Mouse (Mus musculus) cerebellum, adult 2 months (tissue): Measurements from ENCODE around the gene Abat. TPM values are rescaled to one million over a fixed set of nuclear protein-coding genes. Genes with fewer than 3 reads are reported as not detected.
"Not testable (repeated sequence)": the region's sequence is repeated elsewhere in the genome, so short reads cannot be mapped to it uniquely, and the experiment has no call there.

Experiments
- DNase-seq, 2 experiments: peaks; one replicate each; pipeline ENCODE4 v3.0.0; 2021
- H3K27ac ChIP-seq: fragments of 200-500 bp; 2 replicates; pipeline ENCODE4 v1.5.1; 2012; ENCODE audit warnings: low read length, control low read depth, inconsistent platforms; ENCODE audit not compliant: insufficient read depth
- H3K27me3 ChIP-seq: fragments of 200-500 bp; 2 replicates; pipeline ENCODE4 v1.6.1; 2012; ENCODE audit warnings: inconsistent platforms, mild to moderate bottlenecking, low read length, moderate library complexity; ENCODE audit not compliant: control insufficient read depth, insufficient read depth
- H3K4me1 ChIP-seq: fragments of 200-500 bp; 2 replicates; pipeline ENCODE4 v1.6.1; 2011; ENCODE audit warnings: low read length; ENCODE audit not compliant: control insufficient read depth, insufficient read depth
- H3K4me3 ChIP-seq: fragments of 200-500 bp; replicated peaks from 2 replicates; pipeline ENCODE3; 2011; ENCODE audit warnings: mild to moderate bottlenecking, low read depth, low read length, control low read depth; ENCODE audit not compliant: insufficient read depth
- CTCF ChIP-seq: fragments of 200-500 bp; IDR thresholded peaks from 2 replicates; pipeline ENCODE4 v1.5.1; 2011; ENCODE audit warnings: low read depth, mild to moderate bottlenecking, control low read depth, low read length, moderate library complexity, borderline replicate concordance; ENCODE audit not compliant: insufficient read depth
- POLR2A ChIP-seq: fragments of 200-500 bp; IDR thresholded peaks from 2 replicates; pipeline ENCODE4 v1.6.1; 2011; ENCODE audit warnings: low read length, control low read depth, borderline replicate concordance; ENCODE audit not compliant: insufficient read depth
- WGBS: fragments of 180-500 bp; shearing (Covaris S2); methylation state at CpG from one replicate; pipeline ENCODE4 v1.1.7; 2018; 5-methylcytosine and 5-hydroxymethylcytosine counted together
- polyA plus RNA-seq: library from polyadenylated mRNA; depleted of rRNA; stranded (reverse); fragments of >200 nt; gene quantifications from 2 replicates; pipeline ENCODE4 v1.2.3, GENCODE M21; 2012

Gene Abat
- polyA plus RNA-seq, 1 experiment = 248 TPM

- no peak overlapping the region for H3K4me3 ChIP-seq
- H3K27me3 ChIP-seq = no peaks in the 10 kb centered on the region
- TF ChIP-seq CTCF (no peak), POLR2A (no peak)
- 0 out of 2 replicates have a peak, but pooled peaks cover under 1% of the 10 kb centered on the region for H3K4me1 ChIP-seq
- WGBS = 72% methylated on average over 6 of the region's 6 CpGs
- no peak overlapping the region for H3K27ac ChIP-seq
- DNase-seq = no peak
These were observed 22.2 kb downstream of the Abat start for GRCm38 (mm10) chr16:8535411-8535810.

DNA sequence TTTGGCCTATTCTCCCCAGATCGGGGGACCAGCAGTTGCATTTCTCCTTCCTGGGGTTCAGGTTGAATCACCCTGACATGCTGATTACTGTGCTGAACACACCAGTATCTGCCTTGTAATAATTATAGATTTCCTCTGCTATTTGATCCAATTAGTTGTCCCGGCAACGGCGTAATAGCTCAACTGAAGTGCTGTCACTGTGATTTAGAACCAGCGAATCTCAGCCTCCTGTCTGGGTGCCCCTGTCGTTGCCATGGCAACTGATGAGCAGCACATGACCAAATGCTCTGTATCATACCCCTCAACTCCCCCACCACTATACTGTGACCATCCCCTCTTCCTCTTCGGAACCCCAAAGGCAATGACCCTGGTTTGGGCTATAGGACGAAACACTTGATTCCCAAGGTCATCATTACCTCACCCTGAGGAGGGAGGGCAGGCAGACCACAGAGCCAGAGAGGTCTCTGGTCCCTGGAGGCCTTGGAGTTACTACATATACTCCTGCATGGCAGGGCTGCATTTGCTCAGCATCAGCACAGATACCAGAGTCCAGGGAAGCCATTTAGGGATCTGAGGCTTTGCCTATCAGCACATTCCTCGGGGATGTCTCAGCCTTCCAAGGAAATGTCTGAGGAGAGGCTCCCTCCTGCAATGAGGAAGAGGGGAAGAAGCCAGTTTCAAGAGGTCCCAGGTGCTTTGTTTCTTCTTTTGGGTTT lies 26.1 kb downstream of the Abat start:
- DNase-seq = no peak
- Histone ChIP-seq H3K4me3 (no peak overlapping the region), H3K27ac (no peak overlapping the region), H3K27me3 (no peaks in the 10 kb centered on the region), H3K4me1 (peaks cover 10% of the 10 kb centered on the region)
- no peak for TF ChIP-seq CTCF
- TF ChIP-seq POLR2A = no peak
- WGBS = 81% methylated on average over 9 of the region's 9 CpGs

DNA sequence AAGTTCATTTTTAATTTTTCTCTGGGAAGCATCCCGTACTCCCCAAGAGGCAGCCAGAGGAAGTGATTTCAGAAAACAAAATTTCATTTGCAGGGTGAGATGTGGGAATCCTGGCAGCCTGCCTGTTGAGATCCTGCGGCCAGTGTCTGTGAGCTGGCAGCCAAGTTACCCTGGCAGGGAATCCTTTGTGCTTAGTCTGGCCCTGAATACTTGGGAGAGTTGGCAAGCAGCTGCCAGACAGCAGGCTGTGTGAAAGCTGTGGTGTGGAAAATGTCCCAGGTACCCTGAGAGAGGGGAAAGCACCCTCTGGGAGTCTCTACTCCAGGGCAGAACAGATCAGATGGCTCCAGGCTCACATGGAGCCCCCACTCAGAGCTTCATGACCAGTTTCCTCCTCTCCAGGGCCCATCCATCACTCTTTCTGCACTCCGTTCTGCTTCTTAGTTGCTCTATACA lies 27.7 kb downstream of the Abat start:
- no peak overlapping the region for H3K27ac ChIP-seq
- peaks cover 10% of the 10 kb centered on the region for H3K4me1 ChIP-seq
- no peak for TF ChIP-seq CTCF
- no peak for TF ChIP-seq POLR2A
- 0% methylated on average over 3 of the region's 3 CpGs for WGBS
- DNase-seq = peak; percentile 85 to 89
- H3K27me3 ChIP-seq = no peaks in the 10 kb centered on the region
- no peak overlapping the region for H3K4me3 ChIP-seq

GRCm38 (mm10) chr16:8547836-8548235 lies 34.6 kb downstream of the Abat start:
- DNase-seq = no peak
- Histone ChIP-seq H3K27ac (no peak overlapping the region), H3K27me3 (no peaks in the 10 kb centered on the region), H3K4me1 (no peaks in the 10 kb centered on the region), H3K4me3 (no peak overlapping the region)
- 97% methylated on average over 2 of the region's 2 CpGs for WGBS
- no peak for TF ChIP-seq CTCF

DNA sequence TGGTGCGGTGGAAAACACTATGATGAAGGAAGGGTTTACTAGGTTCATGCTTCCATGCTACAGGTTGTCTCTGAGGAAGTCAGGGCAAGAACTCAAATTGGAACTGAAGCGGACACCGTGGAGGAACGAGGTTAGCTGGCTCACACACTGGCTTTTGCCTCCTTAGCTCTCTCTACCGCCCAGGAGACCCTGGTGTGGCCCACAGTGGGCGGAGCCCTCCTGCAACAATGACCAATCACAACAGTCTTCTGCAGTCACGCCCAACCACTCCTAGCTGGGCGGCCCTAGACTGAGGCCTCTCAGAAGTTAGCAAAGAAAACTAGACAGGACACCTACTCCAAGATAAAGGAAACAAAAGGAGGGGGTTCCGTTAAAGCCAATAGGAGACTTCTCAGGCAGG lies 36.3 kb downstream of the Abat start:
- TF ChIP-seq CTCF = no peak
- no peak for TF ChIP-seq POLR2A
- no peaks in the 10 kb centered on the region for H3K27me3 ChIP-seq
- DNase-seq = no peak
- no peak overlapping the region for H3K27ac ChIP-seq
- WGBS = 72% methylated on average over 9 of the region's 9 CpGs
- H3K4me1 ChIP-seq = no peaks in the 10 kb centered on the region
- no peak overlapping the region for H3K4me3 ChIP-seq

- 82% methylated on average over 3 of the region's 3 CpGs for WGBS
- no peak for DNase-seq
- Histone ChIP-seq H3K4me3 (no peak overlapping the region), H3K4me1 (no peaks in the 10 kb centered on the region), H3K27ac (no peak overlapping the region), H3K27me3 (no peaks in the 10 kb centered on the region)
- TF ChIP-seq POLR2A (no peak), CTCF (no peak)
These were observed 41.1 kb downstream of the Abat start for GRCm38 (mm10) chr16:8554351-8554750.

GRCm38 (mm10) chr16:8554751-8555150 lies 41.5 kb downstream of the Abat start:
- not testable (repeated sequence) for H3K4me1 ChIP-seq, DNase-seq, H3K4me3 ChIP-seq, H3K27ac ChIP-seq, H3K27me3 ChIP-seq
- 93% methylated on average over 2 of the region's 2 CpGs for WGBS

- DNase-seq, H3K27ac ChIP-seq, H3K4me3 ChIP-seq, H3K27me3 ChIP-seq, H3K4me1 ChIP-seq: not testable (repeated sequence)
- WGBS = 86% methylated on average over 3 of the region's 3 CpGs
These were observed 42.1 kb downstream of the Abat start for GRCm38 (mm10) chr16:8555371-8555770.

GRCm38 (mm10) chr16:8560079-8560478 lies 46.9 kb downstream of the Abat start:
- DNase-seq = no peak
- Histone ChIP-seq H3K27me3 (no peaks in the 10 kb centered on the region), H3K27ac (no peak overlapping the region), H3K4me1 (no peaks in the 10 kb centered on the region), H3K4me3 (no peak overlapping the region)
- 96% methylated on average over 17 of the region's 17 CpGs for WGBS
- no peak for TF ChIP-seq CTCF
- TF ChIP-seq POLR2A = no peak

DNA sequence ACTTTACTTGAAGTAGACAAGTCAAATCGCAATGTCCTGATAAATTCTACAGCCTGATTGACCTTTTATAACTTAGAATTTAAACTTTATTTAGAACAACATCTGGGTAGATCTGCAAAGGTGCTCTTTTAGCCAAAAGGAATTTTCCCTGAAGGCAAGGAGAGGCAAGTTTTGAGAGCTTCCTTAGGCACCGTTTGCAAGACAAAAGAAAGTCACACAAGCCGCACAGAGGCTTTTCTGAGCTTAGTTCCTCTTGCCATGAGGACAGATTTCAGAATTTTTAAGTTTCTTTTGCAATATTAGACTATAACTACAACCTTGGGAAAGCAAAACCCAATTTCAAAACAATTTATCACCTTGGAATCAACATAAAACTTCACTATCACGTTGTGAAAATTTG lies 47.9 kb downstream of the Abat start:
- H3K27ac ChIP-seq, H3K4me1 ChIP-seq, H3K4me3 ChIP-seq, H3K27me3 ChIP-seq, DNase-seq: not testable (repeated sequence)
- WGBS = 48% methylated on average over 4 of the region's 4 CpGs

DNA sequence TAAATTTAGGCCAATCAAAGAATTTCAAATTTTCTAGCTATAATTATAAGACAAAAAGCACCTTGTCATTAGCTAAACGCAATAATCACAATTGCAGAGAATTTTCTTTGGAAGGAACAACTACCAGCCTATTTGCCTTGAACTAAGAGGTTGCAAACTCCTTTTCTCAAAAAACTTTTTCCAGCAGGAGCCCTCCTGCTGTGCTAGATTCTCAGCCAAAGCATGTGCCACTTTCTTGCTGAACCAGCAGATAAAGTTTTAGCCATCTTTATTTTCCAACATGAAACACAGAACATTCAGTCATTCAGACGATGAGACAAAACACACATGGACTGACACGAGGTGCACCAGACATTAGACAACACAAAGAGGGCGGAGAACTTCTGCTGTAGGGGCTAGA lies 48.6 kb downstream of the Abat start:
- H3K27ac ChIP-seq, H3K27me3 ChIP-seq, DNase-seq, H3K4me1 ChIP-seq, H3K4me3 ChIP-seq: not testable (repeated sequence)
- 55% methylated on average over 4 of the region's 4 CpGs for WGBS

- H3K4me3 ChIP-seq, DNase-seq, H3K4me1 ChIP-seq, H3K27me3 ChIP-seq, H3K27ac ChIP-seq: not testable (repeated sequence)
- 73% methylated on average over 3 of the region's 3 CpGs for WGBS
These were observed 49.6 kb downstream of the Abat start for GRCm38 (mm10) chr16:8562827-8563226.
